Mouse (Mus musculus): ENCODE measurements at regions not wholly inside any gene's neighbourhood (a gene's known extent, or its start where the extent isn't known, plus 50 kb on each side); places are given as distances from the start of the nearest gene placed in this dataset.

DNA sequence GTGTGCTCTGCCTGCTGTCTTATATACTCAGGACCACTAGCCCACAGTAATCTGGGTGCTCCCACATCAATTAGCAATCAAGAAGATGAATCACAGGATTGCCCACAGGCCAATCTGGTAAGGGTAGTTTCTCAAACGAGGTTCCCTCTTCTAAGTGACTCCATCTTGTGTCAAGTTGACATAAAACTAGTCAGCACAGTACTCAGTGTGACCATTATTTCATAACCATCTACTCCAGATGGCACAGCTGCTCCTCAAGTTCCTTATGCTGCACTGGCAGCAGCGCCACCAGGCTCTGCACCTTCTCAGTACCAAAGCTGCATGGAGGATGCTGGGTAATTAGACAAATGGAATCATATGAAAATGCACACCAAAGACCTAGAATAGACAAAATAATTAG, 175.6 kb upstream of the B3galt2 start:
- no peak for DNase-seq (ENCODE audit: low read depth, low spot score)

DNA sequence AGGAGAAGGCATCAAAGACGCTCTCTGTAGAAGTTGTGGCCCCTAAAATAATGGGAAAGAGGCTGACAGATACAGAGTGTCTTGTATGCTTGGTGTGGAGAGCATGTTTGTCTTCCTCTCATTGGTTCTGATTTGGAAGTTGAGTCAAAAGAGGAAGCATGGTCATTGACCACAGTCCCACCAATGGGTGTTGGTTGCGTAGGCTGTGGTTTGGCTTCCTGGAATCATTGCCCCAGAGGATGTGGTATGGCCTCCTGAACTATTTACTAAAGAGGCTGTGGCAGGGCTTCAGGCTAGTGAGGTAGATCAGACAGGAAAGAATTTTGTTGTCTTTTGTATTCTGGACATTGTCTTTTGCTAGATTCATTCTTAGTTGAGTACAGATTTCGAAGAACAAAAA, 174.4 kb upstream of the B3galt2 start:
- DNase-seq (ENCODE audit: low read depth, low spot score), result no peak

DNA sequence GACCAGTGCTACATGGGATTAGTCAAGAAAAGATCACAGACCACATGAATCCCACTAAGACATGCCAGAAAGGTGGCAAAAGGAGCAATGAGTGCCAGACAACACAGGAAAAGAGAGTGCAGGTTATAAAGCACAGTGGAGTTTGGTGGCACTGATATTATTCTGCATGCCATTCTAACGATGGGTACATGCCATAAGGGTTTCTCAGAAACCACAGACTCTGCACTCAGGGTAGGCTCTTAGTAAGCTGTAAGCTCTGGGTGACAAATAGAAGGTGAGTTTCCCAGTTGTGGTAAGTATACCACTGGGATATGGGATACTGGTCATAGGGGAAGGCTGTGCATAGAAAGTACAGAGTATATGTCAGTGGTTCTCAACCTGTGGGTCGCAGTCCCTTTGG, 165.1 kb upstream of the B3galt2 start:
- peak; percentile 9 for DNase-seq (ENCODE audit: low read depth, low spot score)

GRCm38 (mm10) chr1:143483345-143483744, 157.1 kb upstream of the B3galt2 start:
- no peak for DNase-seq (ENCODE audit: low read depth, low spot score)

- DNase-seq (ENCODE audit: low read depth, low spot score), result no peak
Measured at GRCm38 (mm10) chr1:143484936-143485335, 155.5 kb upstream of the B3galt2 start.

GRCm38 (mm10) chr1:143497092-143497491, 143.4 kb upstream of the B3galt2 start:
- DNase-seq (ENCODE audit: low read depth, low spot score), result no peak

- DNase-seq (ENCODE audit: low read depth, low spot score), result peak; percentile 6
Measured at GRCm38 (mm10) chr1:143503436-143504065, 136.9 kb upstream of the B3galt2 start.

- DNase-seq (ENCODE audit: low read depth, low spot score), result no peak
Measured at GRCm38 (mm10) chr1:143504066-143504440, 136.4 kb upstream of the B3galt2 start.

- no peak for DNase-seq (ENCODE audit: low read depth, low spot score)
Measured at GRCm38 (mm10) chr1:143505318-143505717, 135.1 kb upstream of the B3galt2 start.

- DNase-seq (ENCODE audit: low read depth, low spot score), result no peak
Measured at GRCm38 (mm10) chr1:143523831-143524521, 116.5 kb upstream of the B3galt2 start.

- DNase-seq (ENCODE audit: low read depth, low spot score), result no peak
Measured at GRCm38 (mm10) chr1:143524522-143524865, 116.0 kb upstream of the B3galt2 start.

- no peak for DNase-seq (ENCODE audit: low read depth, low spot score)
Measured at GRCm38 (mm10) chr1:143540223-143540622, 100.2 kb upstream of the B3galt2 start.

GRCm38 (mm10) chr1:143540701-143541100, 99.8 kb upstream of the B3galt2 start:
- DNase-seq (ENCODE audit: low read depth, low spot score), result no peak
